7 mouse cellular contexts compared by ENCODE assay signal in the genomic region with DNA sequence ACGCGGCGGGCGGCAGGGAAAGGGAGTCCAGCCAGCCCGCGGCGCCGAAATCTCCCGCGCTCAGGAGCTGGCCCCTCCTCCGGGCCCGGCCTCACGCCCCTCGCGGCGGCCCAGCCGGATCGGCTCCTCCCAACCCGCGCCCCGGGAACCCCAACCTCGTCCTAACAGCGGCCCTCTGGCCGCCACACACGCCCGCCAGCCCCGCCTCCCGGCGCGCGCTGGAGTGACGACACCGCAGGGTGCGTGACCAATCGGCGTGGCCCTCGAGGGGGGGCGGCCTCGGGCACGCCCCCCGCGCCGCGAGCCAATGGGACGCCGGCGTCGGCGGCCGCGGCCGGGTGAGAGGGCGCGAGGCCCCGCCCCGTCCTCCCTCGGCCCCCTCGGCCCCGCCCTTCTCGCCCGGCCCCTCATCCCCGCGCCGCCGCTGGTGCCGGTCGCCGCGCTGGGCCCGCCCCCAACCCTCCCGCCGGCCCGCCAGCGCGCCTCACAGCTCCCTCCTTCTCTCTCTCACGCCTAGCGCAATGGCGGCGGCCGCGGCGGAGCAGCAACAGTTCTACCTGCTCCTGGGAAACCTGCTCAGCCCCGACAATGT. TPM values are rescaled to one million over a fixed set of nuclear protein-coding genes. Genes with fewer than 3 reads are reported as not detected.
DNase-seq lines count a peak whose midpoint lies in the region; ATAC-seq lines count a peak whose summit lies in the region.

A gene (plus strand): TSS at position 492 of the 592 bp plus-strand sequence.

- peaks cover 11% of the 10 kb centered on the region; the same call in 1 of the 2 replicates for H3K36me3 ChIP-seq in embryonic facial prominence, embryonic 10.5 days (replicated peaks)
- H3K36me3 ChIP-seq in limb, embryonic 10.5 days: peaks cover 5% of the 10 kb centered on the region
- no peaks in the 10 kb centered on the region for H3K36me3 ChIP-seq in midbrain, embryonic 13.5 days

- WGBS in embryonic facial prominence, embryonic 10.5 days: 1% methylated on average over 83 of the region's 83 CpGs
- WGBS in limb, embryonic 10.5 days: under 1% methylated on average over 62 of the region's 83 CpGs
- WGBS in midbrain, embryonic 13.5 days: under 1% methylated on average over 54 of the region's 83 CpGs

- ATAC-seq in granulocyte monocyte progenitor cell, adult 5-6 weeks (replicated peaks; ENCODE audit: poor library complexity, severe bottlenecking): peak; percentile 89
- ATAC-seq in midbrain, embryonic 13.5 days: peak; percentile 95

- peak within 1 kb of the TSS; percentile 90 for H3K9ac ChIP-seq in midbrain, embryonic 13.5 days (replicated peaks)

- no peaks in the 10 kb centered on the region for H3K9me3 ChIP-seq in embryonic facial prominence, embryonic 10.5 days
- H3K9me3 ChIP-seq in limb, embryonic 10.5 days (replicated peaks): no peaks in the 10 kb centered on the region
- no peaks in the 10 kb centered on the region for H3K9me3 ChIP-seq in midbrain, embryonic 13.5 days

- H3K4me2 ChIP-seq in midbrain, embryonic 13.5 days (replicated peaks): peak within 1 kb of the TSS; percentile 82

- H3K27me3 ChIP-seq in embryonic facial prominence, embryonic 10.5 days (replicated peaks; ENCODE audit: low read depth, poor library complexity, severe bottlenecking): no peaks in the 10 kb centered on the region
- H3K27me3 ChIP-seq in limb, embryonic 10.5 days (ENCODE audit: low read depth, poor library complexity, severe bottlenecking): no peaks in the 10 kb centered on the region
- H3K27me3 ChIP-seq in midbrain, embryonic 13.5 days: no peaks in the 10 kb centered on the region

- DNase-seq in adrenal gland, postnatal 10 days: peak; percentile 98
- DNase-seq in embryonic facial prominence, embryonic 10.5 days (ENCODE audit: low spot score): peak; percentile 99
- peak; percentile 96 for DNase-seq in kidney, adult 11 months
- DNase-seq in limb, embryonic 10.5 days (ENCODE audit: low spot score): peak; percentile 98
- DNase-seq in spleen, adult 12 weeks (ENCODE audit: low spot score): peak; percentile 91

- H3K4me1 ChIP-seq in embryonic facial prominence, embryonic 10.5 days: peaks cover 19% of the 10 kb centered on the region
- H3K4me1 ChIP-seq in limb, embryonic 10.5 days: peaks cover 18% of the 10 kb centered on the region
- peaks cover 19% of the 10 kb centered on the region for H3K4me1 ChIP-seq in midbrain, embryonic 13.5 days (replicated peaks)

- peak within 1 kb of the TSS; percentile 88 for H3K4me3 ChIP-seq in embryonic facial prominence, embryonic 10.5 days
- H3K4me3 ChIP-seq in limb, embryonic 10.5 days: peak within 1 kb of the TSS; percentile 84
- H3K4me3 ChIP-seq in midbrain, embryonic 13.5 days (replicated peaks): peak within 1 kb of the TSS; percentile 83

- H3K27ac ChIP-seq in embryonic facial prominence, embryonic 10.5 days (replicated peaks): peak within 1 kb of the TSS; percentile 92
- peak within 1 kb of the TSS; percentile 93 for H3K27ac ChIP-seq in limb, embryonic 10.5 days
- peak within 1 kb of the TSS; percentile 92 for H3K27ac ChIP-seq in midbrain, embryonic 13.5 days

RNA-seq across cellular contexts. Expression of the gene that starts here (rescaled TPM):
- 10 to 100 TPM; 67.4 to 77.9 TPM for total RNA-seq in adrenal gland, postnatal 10 days (2021)
- 129 and 138 TPM in 2 replicates for polyA plus RNA-seq in embryonic facial prominence, embryonic 10.5 days (2016; fragmentation: Nextera tagmentation; extraction: Ambion mirVana)
- 120 and 133 TPM in 2 replicates for total RNA-seq in granulocyte monocyte progenitor cell, adult 5-6 weeks (2014; fragmentation: Nextera tagmentation)
- 203 and 215 TPM in 2 replicates for total RNA-seq in granulocyte monocyte progenitor cell, adult 5-6 weeks (2017)
- polyA plus RNA-seq in limb, embryonic 10.5 days (2016; fragmentation: Nextera tagmentation; extraction: Ambion mirVana): 122 and 139 TPM in 2 replicates
- polyA plus RNA-seq in midbrain, embryonic 13.5 days (2015; fragmentation: Nextera tagmentation; extraction: Ambion mirVana): 69.8 and 70.2 TPM in 2 replicates

Comparison
In these comparisons a context has a peak if more than half of its experiments do, and no peak if none do; other contexts are left out.
1. Peak in every context shown above with its lines: DNase-seq, ATAC-seq, H3K4me3 ChIP-seq and H3K27ac ChIP-seq.